Mouse (Mus musculus) lung, embryonic 14.5 days (tissue): Measurements from ENCODE around the gene Slitrk5. TPM values are rescaled to one million over a fixed set of nuclear protein-coding genes. Genes with fewer than 3 reads are reported as not detected.
A peak's percentile ranks its signal among the peaks of the same experiment; 100 is the strongest.

Experiments
- ATAC-seq: fragments of 200-750 bp; cut with Nextera tagmentation; 2 replicates; pipeline ENCODE4 v1.8.0; 2017; ENCODE audit warnings: mild to moderate bottlenecking, moderate TSS enrichment, moderate library complexity; ENCODE audit not compliant: insufficient read depth
- DNase-seq: peaks from one replicate; pipeline ENCODE4 v3.0.0-alpha.2; 2015
- H3K27ac ChIP-seq: fragments of 300-500 bp; sonication (generic); 2 replicates; pipeline ENCODE4 v1.5.1; 2014; ENCODE audit warnings: low read depth, mild to moderate bottlenecking, moderate library complexity
- H3K27me3 ChIP-seq: fragments of 300-500 bp; sonication (generic); 2 replicates; pipeline ENCODE4 v1.6.1; 2014; ENCODE audit warnings: low read length, control low read depth; ENCODE audit not compliant: insufficient read depth
- H3K36me3 ChIP-seq: fragments of 300-500 bp; sonication (generic); 2 replicates; pipeline ENCODE4 v1.6.1; 2014; ENCODE audit warnings: control low read depth; ENCODE audit not compliant: insufficient read depth
- H3K4me1 ChIP-seq: fragments of 300-500 bp; sonication (generic); 2 replicates; pipeline ENCODE4 v1.6.1; 2014; ENCODE audit warnings: antibody characterized with exemption, control low read depth; ENCODE audit not compliant: insufficient read depth
- H3K4me2 ChIP-seq: fragments of 300-500 bp; sonication (generic); 2 replicates; pipeline ENCODE4 v1.6.1; 2014; ENCODE audit warnings: mild to moderate bottlenecking
- H3K4me3 ChIP-seq: fragments of 300-500 bp; sonication (generic); 2 replicates; pipeline ENCODE4 v1.5.1; 2014; ENCODE audit warnings: low read depth, low read length
- H3K9ac ChIP-seq: fragments of 300-500 bp; sonication (generic); 2 replicates; pipeline ENCODE4 v1.6.1; 2014
- H3K9me3 ChIP-seq: fragments of 300-500 bp; sonication (generic); 2 replicates; pipeline ENCODE4 v1.6.1; 2016; ENCODE audit warnings: low read depth, low read length, control low read depth
- CTCF ChIP-seq: IDR thresholded peaks from 2 replicates; pipeline ENCODE4 v1.5.1; 2016; ENCODE audit warnings: antibody characterized with exemption, low read depth
- WGBS: fragments of 180-500 bp; shearing (Covaris S2); extraction: QIAGEN DNeasy Blood & Tissue Kit; methylation state at CpG from one replicate; pipeline ENCODE4 v1.1.7; 2014; 5-methylcytosine and 5-hydroxymethylcytosine counted together
- polyA plus RNA-seq: library from polyadenylated mRNA; unstranded; fragments of >200 nt; fragmentation: Nextera tagmentation; extraction: Ambion mirVana; gene quantifications from 2 replicates; pipeline ENCODE4 v1.2.1, GENCODE M21; 2014

Slitrk5 gene
- polyA plus RNA-seq, result 0.47 and 1.1 TPM in 2 replicates

GRCm38 (mm10) chr14:111674664-111675147 lies at the start of gene Slitrk5:
TSS of gene Slitrk5 (plus strand) at chr14:111675097.
- no peaks in the 10 kb centered on the region for H3K4me1 ChIP-seq
- peak within 1 kb of the TSS; percentile 49 for H3K9ac ChIP-seq
- peak; percentile 84 for ATAC-seq
- H3K9me3 ChIP-seq, result no peaks in the 10 kb centered on the region
- H3K36me3 ChIP-seq, result no peaks in the 10 kb centered on the region
- under 1% methylated on average over 22 of the region's 22 CpGs for WGBS
- peaks cover 25% of the 10 kb centered on the region for H3K27me3 ChIP-seq
- DNase-seq, result peak; percentile 94
- peak within 1 kb of the TSS; percentile 97 for H3K4me2 ChIP-seq
- H3K4me3 ChIP-seq, result peak within 1 kb of the TSS; percentile 55
- no peak within 1 kb of the TSS for H3K27ac ChIP-seq
- TF ChIP-seq CTCF, result peak; percentile 92

- WGBS, result 57% methylated on average over 1 of the region's 1 CpGs
- no peaks in the 10 kb centered on the region for H3K4me1 ChIP-seq
- no peak for ATAC-seq
- no peaks in the 10 kb centered on the region for H3K9me3 ChIP-seq
- H3K27me3 ChIP-seq, result peaks cover 14% of the 10 kb centered on the region
- H3K36me3 ChIP-seq, result no peaks in the 10 kb centered on the region
- no peak overlapping the region for H3K9ac ChIP-seq
- TF ChIP-seq CTCF, result peak; percentile 23; the same call in 1 of the 2 replicates
- DNase-seq, result peak; percentile 34
- H3K27ac ChIP-seq, result no peak overlapping the region
- H3K4me2 ChIP-seq, result no peak overlapping the region
- no peak overlapping the region for H3K4me3 ChIP-seq
Observed at GRCm38 (mm10) chr14:111672942-111673341, 2.0 kb upstream of the Slitrk5 start.

GRCm38 (mm10) chr14:111675211-111676165 lies 591 bp downstream of the Slitrk5 start:
- no peaks in the 10 kb centered on the region for H3K36me3 ChIP-seq
- peak overlapping the region; percentile 55 for H3K4me3 ChIP-seq
- DNase-seq, result peak; percentile 50
- H3K27ac ChIP-seq, result no peak overlapping the region
- WGBS, result 1% methylated on average over 85 of the region's 94 CpGs
- peaks cover 33% of the 10 kb centered on the region for H3K27me3 ChIP-seq
- no peaks in the 10 kb centered on the region for H3K9me3 ChIP-seq
- H3K4me1 ChIP-seq, result no peaks in the 10 kb centered on the region
- peak overlapping the region; percentile 49 for H3K9ac ChIP-seq
- TF ChIP-seq CTCF, result no peak
- ATAC-seq, result peak; percentile 73
- peak overlapping the region; percentile 97 for H3K4me2 ChIP-seq

- no peak for TF ChIP-seq CTCF
- DNase-seq (peak; percentile 44), ATAC-seq (peak; percentile 56)
- Histone ChIP-seq H3K27ac (no peak overlapping the region), H3K27me3 (peaks cover 40% of the 10 kb centered on the region), H3K9ac (peak overlapping the region; percentile 49), H3K4me2 (peak overlapping the region; percentile 97), H3K4me3 (peak overlapping the region; percentile 55), H3K36me3 (no peaks in the 10 kb centered on the region), H3K4me1 (no peaks in the 10 kb centered on the region), H3K9me3 (no peaks in the 10 kb centered on the region)
- under 1% methylated on average over 19 of the region's 19 CpGs for WGBS
Observed at GRCm38 (mm10) chr14:111676166-111676581, 1.3 kb downstream of the Slitrk5 start.

- H3K4me1 ChIP-seq, result no peaks in the 10 kb centered on the region
- DNase-seq, result peak; percentile 12
- no peak for TF ChIP-seq CTCF
- H3K27me3 ChIP-seq, result peaks cover 43% of the 10 kb centered on the region
- peak overlapping the region; percentile 97 for H3K4me2 ChIP-seq
- H3K36me3 ChIP-seq, result no peaks in the 10 kb centered on the region
- H3K27ac ChIP-seq, result no peak overlapping the region
- peak overlapping the region; percentile 55 for H3K4me3 ChIP-seq
- no peaks in the 10 kb centered on the region for H3K9me3 ChIP-seq
- no peak for ATAC-seq
- under 1% methylated on average over 18 of the region's 18 CpGs for WGBS
- H3K9ac ChIP-seq, result no peak overlapping the region
Observed at GRCm38 (mm10) chr14:111676851-111677291, 2.0 kb downstream of the Slitrk5 start.

- Histone ChIP-seq H3K4me3 (peak overlapping the region; percentile 6; the same call in 1 of the 2 replicates), H3K4me2 (peak overlapping the region; percentile 97), H3K9me3 (no peaks in the 10 kb centered on the region), H3K4me1 (no peaks in the 10 kb centered on the region), H3K27ac (no peak overlapping the region), H3K27me3 (peaks cover 43% of the 10 kb centered on the region), H3K9ac (no peak overlapping the region), H3K36me3 (no peaks in the 10 kb centered on the region)
- 5% methylated on average over 17 of the region's 17 CpGs for WGBS
- no peak for TF ChIP-seq CTCF
- ATAC-seq, result no peak
- DNase-seq, result peak; percentile 11
Observed at GRCm38 (mm10) chr14:111677361-111678070, 2.6 kb downstream of the Slitrk5 start.
